Mouse (Mus musculus) small intestine, adult 2 months (tissue): Measurements from ENCODE around the gene Foxj2. TPM values are rescaled to one million over a fixed set of nuclear protein-coding genes. Genes with fewer than 3 reads are reported as not detected.

Source experiments
- H3K27ac ChIP-seq: fragments of 200-500 bp; 2 replicates; pipeline ENCODE4 v1.5.1; 2012; ENCODE audit warnings: low read depth, low read length, control low read depth, inconsistent platforms; ENCODE audit not compliant: insufficient read depth
- H3K27me3 ChIP-seq: fragments of 200-500 bp; 2 replicates; pipeline ENCODE4 v1.6.1; 2012; ENCODE audit warnings: mild to moderate bottlenecking, moderate library complexity, low read length, inconsistent platforms; ENCODE audit not compliant: control insufficient read depth, insufficient read depth
- H3K36me3 ChIP-seq: fragments of 200-500 bp; 2 replicates; pipeline ENCODE4 v1.6.1; 2012; ENCODE audit warnings: mild to moderate bottlenecking, low read length, control low read depth, inconsistent platforms; ENCODE audit not compliant: control insufficient read depth, insufficient read depth
- H3K4me1 ChIP-seq: fragments of 200-500 bp; 2 replicates; pipeline ENCODE4 v1.6.1; 2012; ENCODE audit warnings: low read length, inconsistent platforms, mixed read lengths; ENCODE audit not compliant: control insufficient read depth, insufficient read depth, insufficient read length
- H3K4me3 ChIP-seq: fragments of 200-500 bp; 2 replicates; pipeline ENCODE4 v1.5.1; 2012; ENCODE audit warnings: low read depth, mild to moderate bottlenecking, control low read depth, inconsistent platforms, low read length, moderate library complexity
- CTCF ChIP-seq: fragments of 200-500 bp; IDR thresholded peaks from 2 replicates; pipeline ENCODE4 v1.5.1; 2012; ENCODE audit warnings: low read depth, mild to moderate bottlenecking, control low read depth, inconsistent platforms, low read length, moderate library complexity, mixed read lengths; ENCODE audit not compliant: insufficient replicate concordance, insufficient read length; ENCODE audit errors: extremely low read depth
- POLR2A ChIP-seq: fragments of 200-500 bp; IDR thresholded peaks from 2 replicates; pipeline ENCODE4 v1.6.1; 2012; ENCODE audit warnings: low read depth, mild to moderate bottlenecking, control low read depth, inconsistent platforms, low read length, moderate library complexity
- WGBS: fragments of 180-500 bp; shearing (Covaris S2); methylation state at CpG from one replicate; pipeline ENCODE4 v1.1.7; 2018; 5-methylcytosine and 5-hydroxymethylcytosine counted together
- polyA plus RNA-seq: library from polyadenylated mRNA; depleted of rRNA; stranded (reverse); fragments of >200 nt; gene quantifications from 2 replicates; pipeline ENCODE4 v1.2.3, GENCODE M21; 2012

Foxj2 gene
- polyA plus RNA-seq, 1 experiment = 12.3 TPM

- no peaks in the 10 kb centered on the region for H3K36me3 ChIP-seq
- no peak for TF ChIP-seq POLR2A
- TF ChIP-seq CTCF = no peak
- WGBS = under 1% methylated on average over 37 of the region's 38 CpGs
- peak overlapping the region; percentile 34 for H3K27ac ChIP-seq
- no peaks in the 10 kb centered on the region for H3K27me3 ChIP-seq
- H3K4me3 ChIP-seq = peak overlapping the region; percentile 96
- H3K4me1 ChIP-seq = peaks cover 5% of the 10 kb centered on the region; the same call in 1 of the 2 replicates
Measured at GRCm38 (mm10) chr6:122820071-122820798, 521 bp downstream of the Foxj2 start.

- Histone ChIP-seq H3K4me1 (peaks cover 9% of the 10 kb centered on the region; the same call in 1 of the 2 replicates), H3K27me3 (no peaks in the 10 kb centered on the region), H3K36me3 (no peaks in the 10 kb centered on the region), H3K27ac (no peak overlapping the region), H3K4me3 (peak overlapping the region; percentile 96)
- TF ChIP-seq POLR2A = no peak
- no peak for TF ChIP-seq CTCF
- WGBS = 20% methylated on average over 15 of the region's 15 CpGs
Measured at GRCm38 (mm10) chr6:122820799-122821650, 1.3 kb downstream of the Foxj2 start.

DNA sequence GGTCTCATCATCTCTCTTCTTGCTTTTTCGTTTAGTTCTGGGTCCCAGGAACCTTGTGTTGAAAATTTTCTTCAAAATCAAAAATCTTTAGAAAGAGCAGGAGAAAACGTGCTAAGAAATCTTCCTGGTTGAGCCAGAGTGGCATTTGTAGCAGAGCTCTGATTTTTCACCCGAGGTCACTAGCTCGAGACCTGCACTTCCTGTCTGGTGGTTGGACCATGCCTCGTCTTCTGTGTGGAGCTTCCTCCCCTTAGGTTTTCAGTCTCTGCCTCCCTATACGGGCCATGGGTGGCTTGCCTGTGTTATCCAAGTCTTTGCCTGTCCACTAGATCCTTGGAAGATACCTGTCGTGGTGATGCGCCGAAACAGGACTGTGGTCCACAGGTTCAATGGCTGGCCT, 2.1 kb downstream of the Foxj2 start:
- 73% methylated on average over 9 of the region's 9 CpGs for WGBS
- Histone ChIP-seq H3K27me3 (no peaks in the 10 kb centered on the region), H3K4me1 (peaks cover 14% of the 10 kb centered on the region; the same call in 1 of the 2 replicates), H3K4me3 (no peak overlapping the region), H3K27ac (no peak overlapping the region), H3K36me3 (no peaks in the 10 kb centered on the region)
- TF ChIP-seq POLR2A = no peak
- TF ChIP-seq CTCF = no peak

DNA sequence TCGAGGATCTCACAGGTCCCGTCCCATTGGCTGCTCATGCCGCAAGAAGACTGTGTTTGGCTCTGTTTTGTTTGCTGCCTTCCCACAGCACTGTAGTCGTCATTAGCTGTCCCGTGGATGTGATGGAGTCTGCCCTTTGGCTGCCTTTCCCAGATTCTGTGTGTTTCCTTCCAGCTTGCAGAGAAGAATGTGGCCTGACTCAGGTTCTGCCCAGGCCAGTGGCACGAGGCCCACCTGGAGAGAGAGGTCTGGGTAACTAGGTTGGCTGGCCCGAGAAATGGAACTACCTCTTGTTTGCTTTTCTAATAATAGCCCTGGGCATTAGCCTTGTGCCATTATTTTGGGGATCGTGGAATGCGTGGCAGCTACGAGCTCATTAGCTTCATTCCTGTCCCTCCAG, 4.4 kb downstream of the Foxj2 start:
- Histone ChIP-seq H3K4me3 (no peak overlapping the region), H3K27me3 (no peaks in the 10 kb centered on the region), H3K27ac (0 out of 2 replicates have a peak overlapping the region, but pooled peaks have one; percentile 9), H3K36me3 (peaks cover 6% of the 10 kb centered on the region), H3K4me1 (peaks cover 15% of the 10 kb centered on the region; the same call in 1 of the 2 replicates)
- 78% methylated on average over 10 of the region's 10 CpGs for WGBS
- TF ChIP-seq CTCF = no peak
- no peak for TF ChIP-seq POLR2A

GRCm38 (mm10) chr6:122825166-122825565, 5.5 kb downstream of the Foxj2 start:
- no peaks in the 10 kb centered on the region for H3K27me3 ChIP-seq
- 94% methylated on average over 9 of the region's 9 CpGs for WGBS
- peaks cover 15% of the 10 kb centered on the region; the same call in 1 of the 2 replicates for H3K4me1 ChIP-seq
- no peak overlapping the region for H3K4me3 ChIP-seq
- no peak overlapping the region for H3K27ac ChIP-seq
- H3K36me3 ChIP-seq = peaks cover 12% of the 10 kb centered on the region
- TF ChIP-seq CTCF (no peak), POLR2A (no peak)

GRCm38 (mm10) chr6:122825923-122826742, 6.4 kb downstream of the Foxj2 start:
- H3K36me3 ChIP-seq = peaks cover 18% of the 10 kb centered on the region
- WGBS = 5% methylated on average over 29 of the region's 29 CpGs
- peaks cover 15% of the 10 kb centered on the region; the same call in 1 of the 2 replicates for H3K4me1 ChIP-seq
- H3K27me3 ChIP-seq = no peaks in the 10 kb centered on the region
- no peak for TF ChIP-seq POLR2A
- no peak for TF ChIP-seq CTCF
- peak overlapping the region; percentile 51 for H3K4me3 ChIP-seq
- H3K27ac ChIP-seq = no peak overlapping the region; the same call in 1 of the 2 replicates

DNA sequence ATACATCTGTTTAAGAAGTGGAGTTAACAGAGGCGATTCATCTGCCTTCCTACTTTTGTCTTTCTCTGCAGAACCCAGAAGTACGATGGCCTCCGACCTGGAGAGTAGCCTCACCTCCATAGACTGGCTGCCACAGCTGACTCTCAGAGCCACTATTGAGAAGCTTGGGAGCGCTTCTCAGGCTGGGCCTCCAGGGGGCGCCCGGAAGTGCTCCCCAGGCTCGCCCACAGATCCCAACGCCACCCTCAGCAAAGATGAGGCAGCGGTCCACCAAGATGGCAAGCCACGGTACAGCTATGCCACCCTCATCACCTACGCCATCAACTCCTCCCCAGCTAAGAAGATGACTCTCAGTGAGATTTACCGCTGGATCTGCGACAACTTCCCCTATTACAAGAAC, 8.4 kb downstream of the Foxj2 start:
- peaks cover 12% of the 10 kb centered on the region; the same call in 1 of the 2 replicates for H3K4me1 ChIP-seq
- H3K27me3 ChIP-seq = no peaks in the 10 kb centered on the region
- 64% methylated on average over 13 of the region's 13 CpGs for WGBS
- peaks cover 28% of the 10 kb centered on the region for H3K36me3 ChIP-seq
- TF ChIP-seq CTCF = peak; percentile 35; the same call in 1 of the 2 replicates
- no peak for TF ChIP-seq POLR2A
- H3K4me3 ChIP-seq = no peak overlapping the region
- no peak overlapping the region for H3K27ac ChIP-seq
